Mouse (Mus musculus) heart, postnatal 25 days (tissue): ENCODE measurements around the gene Abhd14b. TPM values are rescaled to one million over a fixed set of nuclear protein-coding genes. Genes with fewer than 3 reads are reported as not detected.

ENCODE experiments used
- DNase-seq: peaks from one replicate; pipeline ENCODE4 v3.0.0; 2022; ENCODE audit warnings: low spot score
- intact Hi-C: fragments of 180-260 bp; cut with DNase I; formaldehyde crosslinking; loops from one replicate; pipeline ENCODE4 v1.15.1; 2025
- total RNA-seq, 2 experiments: library from RNA; stranded (reverse); gene quantifications; 2 replicates each; pipeline ENCODE4 v1.2.3; 2021

Gene Abhd14b
- total RNA-seq: 1 to 10 TPM; 6.3 to 6.7 TPM

DNA sequence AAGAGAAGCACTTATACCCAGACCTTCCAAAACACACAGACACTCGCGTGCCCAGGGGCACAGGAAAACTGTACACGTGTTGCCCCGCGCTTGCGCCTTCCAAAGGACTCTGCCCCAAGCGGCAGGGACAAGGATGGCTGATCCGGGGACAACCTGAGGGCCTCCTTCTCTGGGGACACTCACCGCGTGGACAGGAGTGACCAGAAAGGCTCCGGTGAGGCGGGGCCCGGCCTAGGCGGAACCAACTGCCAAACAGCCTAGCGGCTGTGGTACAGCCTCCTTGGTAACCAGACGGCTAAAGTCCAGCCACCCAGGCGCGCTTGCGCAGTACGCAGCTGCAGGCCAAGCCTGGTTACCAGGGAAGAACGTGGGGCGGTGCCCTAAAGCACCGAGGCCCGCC is at the start of gene Abhd14b, which contains the start of gene Abhd14a:
Gene Abhd14b (plus strand): TSS at position 112 of the 400 bp plus-strand sequence.
Gene Abhd14a (minus strand): TSS at position 331 of the 400 bp plus-strand sequence.
- peak; percentile 91 for DNase-seq
- intact Hi-C loops: loop anchor here (10.0 kb wide), 1 partner anchor 1053 kb away; the partner anchor contains the start of genes Aste1 and Nek11

DNA sequence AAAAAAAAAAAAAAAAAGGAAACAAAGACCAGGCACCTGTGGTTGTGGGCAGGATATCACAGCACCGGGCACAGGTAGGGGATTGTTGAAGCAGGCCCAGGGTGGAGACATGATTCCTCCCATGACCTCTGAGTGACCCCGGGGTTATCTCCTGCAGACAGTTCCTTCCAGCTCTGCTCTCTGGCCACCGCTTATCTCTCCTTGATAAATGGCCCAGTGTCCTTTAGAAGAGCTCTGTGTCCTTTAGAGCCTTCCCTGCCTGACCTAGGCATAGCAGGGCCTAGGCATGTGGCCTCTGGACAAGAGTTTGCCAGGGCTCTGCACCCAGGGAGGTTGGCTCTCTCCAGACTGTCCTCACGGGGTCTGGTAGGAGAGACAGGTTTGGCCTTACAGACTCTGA is 49.5 kb upstream of the Abhd14b start:
- no peak for DNase-seq
- intact Hi-C loops: no loop called here

DNA sequence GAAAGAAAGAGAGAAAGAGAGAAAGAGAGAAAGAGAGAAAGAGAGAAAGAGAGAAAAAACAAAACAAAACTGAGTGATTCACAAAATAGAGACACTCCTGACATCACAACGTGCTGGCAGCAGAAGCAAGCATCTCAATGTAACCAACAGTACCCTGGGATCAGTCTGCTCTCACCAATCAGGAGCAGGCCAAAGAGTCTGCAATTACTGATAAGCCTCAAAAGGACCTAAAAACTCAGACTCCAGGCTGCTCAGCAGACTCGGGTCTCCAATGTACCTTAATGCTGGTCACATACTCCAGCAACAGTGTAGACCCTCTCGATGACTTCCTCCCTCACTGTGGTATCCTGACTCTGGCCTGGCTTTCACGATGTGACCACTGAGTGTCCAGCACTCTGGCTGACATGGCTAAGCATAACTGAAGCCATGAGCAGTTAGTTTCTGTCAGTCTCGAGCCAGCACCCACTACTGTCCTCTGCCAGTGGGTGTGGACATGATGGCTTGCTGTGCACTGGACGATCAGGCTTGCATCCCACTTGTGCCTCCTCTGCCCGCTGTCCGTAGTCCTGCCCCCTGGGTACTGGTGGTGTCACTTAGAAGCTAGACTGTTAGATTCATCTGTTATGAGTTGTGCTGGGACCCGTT is 48.5 kb upstream of the Abhd14b start:
- intact Hi-C loops: no loop called here
- DNase-seq: no peak

DNA sequence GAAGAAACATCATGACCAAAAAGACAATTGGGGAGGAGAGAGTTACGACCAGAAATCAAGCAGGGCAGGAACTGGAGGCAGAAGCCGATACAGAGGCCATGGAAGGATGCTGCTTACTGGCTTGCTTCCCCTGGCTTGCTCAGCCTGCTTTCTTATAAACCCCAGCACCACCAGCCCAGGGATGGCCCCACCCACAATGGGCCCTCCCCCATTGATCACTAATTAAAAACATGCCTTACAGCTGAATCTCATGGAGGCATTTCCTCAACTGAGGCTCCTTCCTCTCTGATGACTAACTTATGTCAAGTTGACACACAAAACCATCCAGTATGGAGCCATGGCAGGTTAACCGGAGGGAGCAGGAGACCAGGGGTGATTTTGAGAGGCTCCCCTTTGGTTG is 47.5 kb upstream of the Abhd14b start:
- intact Hi-C loops: no loop called here
- DNase-seq: no peak

DNA sequence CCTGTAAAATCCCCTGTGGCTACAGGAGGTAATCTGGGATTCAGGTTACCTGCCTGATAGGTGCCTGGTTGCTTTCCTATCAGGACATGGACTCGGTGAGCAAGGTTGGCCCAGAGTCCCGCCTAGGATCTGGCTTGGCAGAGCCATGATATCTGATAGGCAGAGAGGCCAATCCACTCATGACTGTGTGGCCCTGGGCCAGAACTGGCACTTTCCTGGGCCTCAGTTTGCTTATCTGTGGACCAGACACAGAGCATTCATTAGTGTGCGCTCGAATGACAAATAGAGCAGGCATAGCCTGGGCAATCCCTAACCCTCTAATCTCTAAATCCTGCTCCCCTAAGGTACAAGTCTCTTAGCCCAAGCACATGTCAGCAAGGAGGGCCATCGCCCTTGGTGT is 45.1 kb upstream of the Abhd14b start:
- DNase-seq: no peak
- intact Hi-C loops: no loop called here

DNA sequence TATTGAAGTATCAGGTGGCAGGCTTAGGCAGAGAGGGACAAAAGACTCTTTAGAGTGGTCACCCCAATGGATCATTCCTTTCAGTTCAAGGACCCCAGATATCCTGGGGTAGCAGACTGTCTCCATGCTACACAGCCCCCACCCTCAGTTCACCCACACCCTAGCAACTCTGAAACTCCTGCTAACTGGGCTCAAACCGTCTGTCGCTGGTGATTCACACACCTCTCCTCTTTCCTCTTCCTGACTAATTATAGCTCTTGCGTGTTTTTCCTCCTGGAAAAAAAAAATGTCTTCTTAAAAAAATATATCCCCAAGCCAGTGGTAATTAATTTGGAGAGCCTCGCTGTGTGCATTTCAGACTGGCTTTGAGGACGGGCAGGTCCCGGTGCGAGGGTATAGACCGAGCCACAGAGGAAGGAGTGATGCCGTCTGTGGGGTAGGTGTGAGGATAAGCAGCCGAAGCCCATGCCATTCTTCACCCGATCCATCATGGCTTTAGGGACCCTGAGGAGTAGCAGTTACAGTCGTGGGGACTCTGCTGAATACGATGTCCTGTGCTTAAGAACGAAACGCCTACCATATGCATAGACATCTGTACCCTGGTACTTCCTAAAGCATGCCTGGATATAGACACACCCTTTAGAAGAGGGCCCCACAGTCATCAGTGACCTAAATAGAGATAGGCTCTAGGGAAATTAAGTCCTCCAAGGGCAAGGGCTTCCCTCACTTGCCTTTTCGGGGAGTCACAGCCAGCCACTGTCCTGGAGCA is 44.5 kb upstream of the Abhd14b start:
- intact Hi-C loops: no loop called here
- DNase-seq: no peak

DNA sequence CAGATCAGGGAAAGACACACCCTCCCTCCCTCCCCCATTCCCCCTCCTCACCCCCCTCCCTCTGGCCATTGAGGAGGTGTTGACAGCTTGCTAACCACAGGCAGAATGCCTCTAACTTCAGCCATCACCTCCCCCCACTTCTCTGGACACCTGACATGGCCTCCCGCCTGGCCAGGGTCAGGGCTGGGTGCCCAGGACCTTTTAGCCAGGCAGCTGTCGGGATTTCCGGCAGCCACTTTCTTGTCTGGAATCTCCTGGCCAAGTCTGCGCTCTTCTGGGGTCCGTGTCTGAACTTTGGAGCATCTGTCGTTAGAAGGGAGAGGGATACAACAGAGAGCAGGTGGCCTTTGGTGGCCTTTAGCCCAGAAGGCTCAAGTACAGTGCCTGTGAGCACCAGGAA is 42.0 kb upstream of the Abhd14b start:
- intact Hi-C loops: no loop called here
- peak; percentile 54 for DNase-seq

DNA sequence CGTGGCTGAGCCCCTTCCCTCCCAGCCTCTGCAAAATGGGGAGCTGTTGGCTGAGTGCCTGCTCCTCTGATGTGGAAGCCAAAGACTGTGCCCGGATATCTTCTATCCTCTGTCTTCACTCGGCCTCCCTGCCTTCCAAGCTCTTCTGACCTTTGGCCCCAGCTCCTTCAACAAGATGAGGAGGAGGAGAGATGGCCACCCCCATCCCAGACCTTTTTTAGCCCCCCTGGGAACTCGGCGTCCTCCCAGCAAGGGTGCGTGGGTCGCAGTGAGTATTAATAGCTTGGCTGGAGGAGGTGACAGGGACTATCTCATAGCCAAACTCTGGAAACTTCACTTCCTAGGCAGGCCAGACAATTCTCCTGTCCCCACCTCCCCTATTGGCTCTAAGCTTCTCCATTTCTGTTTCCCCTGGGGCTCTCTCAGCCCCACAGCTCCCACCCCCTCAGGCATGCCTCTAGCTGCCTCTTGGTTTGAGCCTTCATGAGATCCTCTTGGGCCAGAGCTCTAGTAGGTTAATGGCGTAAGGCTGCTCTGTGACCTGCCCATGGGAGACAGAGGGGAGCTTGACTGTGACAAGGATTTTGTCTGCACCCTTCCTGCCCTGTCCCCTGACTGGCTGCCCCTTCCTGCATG is 40.7 kb upstream of the Abhd14b start:
- peak; percentile 60 for DNase-seq
- intact Hi-C loops: loop anchor here (2.0 kb wide), 1 partner anchor 38 kb away; the partner anchor contains the start of gene Dusp7

DNA sequence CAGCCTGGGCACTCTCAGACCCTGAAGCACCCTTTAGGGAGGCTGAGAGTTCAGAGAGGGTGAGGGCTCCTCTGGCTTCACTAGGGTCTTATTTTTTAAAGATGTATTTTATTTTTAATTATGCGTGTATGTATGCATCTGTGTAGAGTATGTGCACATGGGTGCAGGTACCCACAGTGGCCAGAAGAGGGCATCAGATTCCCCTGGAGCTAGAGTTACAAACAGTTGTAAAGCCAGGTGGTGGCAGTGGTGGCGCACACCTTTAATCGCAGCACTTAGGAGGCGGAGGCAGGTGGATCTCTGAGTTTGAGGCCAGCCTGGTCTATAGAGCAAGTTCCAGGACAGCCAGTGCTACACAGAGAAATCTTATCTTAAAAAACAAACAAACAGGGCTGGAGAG is 38.2 kb upstream of the Abhd14b start:
- no peak for DNase-seq
- intact Hi-C loops: no loop called here

DNA sequence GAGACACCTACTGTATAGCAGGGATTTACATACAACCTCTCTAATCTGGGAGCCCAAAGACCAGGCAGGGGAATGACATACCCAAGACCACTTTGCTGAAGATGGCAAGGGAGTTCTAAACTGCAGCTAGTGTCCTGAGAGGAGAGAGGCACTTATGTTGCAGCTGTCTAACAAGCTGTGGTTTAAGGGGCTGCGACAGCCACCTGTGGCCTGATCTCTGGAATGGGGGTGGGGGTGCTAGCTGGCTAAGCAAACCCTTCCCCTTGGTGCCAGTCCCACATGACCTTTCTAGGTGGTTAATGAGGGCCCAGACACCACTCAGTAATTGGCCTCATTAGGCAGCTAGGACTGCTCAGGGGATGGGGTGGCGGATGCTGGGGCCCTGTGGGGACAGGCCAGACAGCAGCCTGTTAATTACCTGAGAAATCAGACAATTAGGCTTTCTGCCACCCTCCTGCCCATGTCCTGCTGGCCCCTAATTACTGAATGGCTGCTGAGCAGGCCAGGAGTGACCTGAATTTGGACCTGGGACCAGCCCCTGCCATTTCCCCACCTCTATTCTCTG is 37.1 kb upstream of the Abhd14b start:
- intact Hi-C loops: no loop called here
- DNase-seq: no peak

DNA sequence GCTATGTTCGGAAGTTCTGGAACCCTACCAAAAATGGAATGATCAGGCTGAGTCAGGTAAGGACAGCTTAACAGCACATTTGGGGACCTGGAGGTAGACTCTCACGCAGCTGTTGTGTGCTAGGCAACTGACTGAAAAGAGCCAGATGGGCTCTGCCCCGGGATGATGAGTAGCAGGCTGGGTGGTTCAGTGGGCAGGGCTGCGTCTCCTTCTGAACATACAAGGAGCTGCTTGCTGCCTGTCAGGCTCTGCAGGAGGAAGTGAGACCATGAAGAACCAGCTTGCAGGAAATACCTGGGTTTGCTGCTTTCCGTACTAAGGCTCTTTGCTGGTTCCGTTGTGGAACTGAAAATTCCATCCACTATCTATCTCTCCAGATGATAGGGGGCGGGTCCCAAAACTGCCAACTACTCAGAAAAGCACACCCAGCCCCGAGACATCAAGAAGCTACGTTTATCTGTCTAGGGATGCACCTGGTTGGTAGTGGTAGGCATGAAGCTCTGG is 36.1 kb upstream of the Abhd14b start:
- intact Hi-C loops: no loop called here
- no peak for DNase-seq

DNA sequence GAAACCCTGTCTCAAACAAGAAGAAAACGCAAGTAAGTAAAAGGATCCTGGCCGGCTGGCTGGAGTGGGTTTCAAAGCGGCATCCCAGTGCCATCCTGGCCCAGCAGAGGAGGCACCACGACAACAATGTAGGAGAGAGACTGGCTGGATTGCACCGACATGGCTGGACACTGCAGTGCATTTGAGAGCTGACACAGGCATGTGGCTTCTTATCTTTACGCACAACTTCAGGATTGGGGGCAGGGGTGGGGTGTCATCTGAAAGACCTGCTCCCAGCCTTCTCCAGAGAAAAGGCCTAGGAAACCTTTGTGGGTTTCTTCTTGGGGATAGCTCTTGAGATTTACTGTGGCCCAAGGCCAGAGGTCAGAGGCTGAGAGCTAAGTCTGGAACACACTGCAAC is 35.5 kb upstream of the Abhd14b start:
- no peak for DNase-seq
- intact Hi-C loops: no loop called here

DNA sequence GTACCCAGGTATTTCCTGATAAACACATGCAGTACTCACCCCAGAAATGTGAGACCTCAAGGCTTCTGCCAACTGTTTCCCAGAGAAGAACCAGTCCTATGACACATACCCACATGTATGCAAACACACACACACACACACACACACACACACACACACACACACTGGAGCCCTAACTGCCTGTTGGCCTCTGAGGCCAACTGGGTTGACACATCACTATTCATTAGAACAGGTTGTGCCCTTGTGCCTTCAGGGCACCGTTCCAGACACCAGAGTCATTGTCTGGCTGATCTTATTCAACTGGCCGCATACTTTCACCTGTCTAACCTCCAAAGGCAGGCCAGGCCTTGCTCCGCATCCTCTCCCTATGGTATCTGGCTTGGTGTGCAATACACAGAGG is 35.0 kb upstream of the Abhd14b start:
- DNase-seq: no peak
- intact Hi-C loops: no loop called here

DNA sequence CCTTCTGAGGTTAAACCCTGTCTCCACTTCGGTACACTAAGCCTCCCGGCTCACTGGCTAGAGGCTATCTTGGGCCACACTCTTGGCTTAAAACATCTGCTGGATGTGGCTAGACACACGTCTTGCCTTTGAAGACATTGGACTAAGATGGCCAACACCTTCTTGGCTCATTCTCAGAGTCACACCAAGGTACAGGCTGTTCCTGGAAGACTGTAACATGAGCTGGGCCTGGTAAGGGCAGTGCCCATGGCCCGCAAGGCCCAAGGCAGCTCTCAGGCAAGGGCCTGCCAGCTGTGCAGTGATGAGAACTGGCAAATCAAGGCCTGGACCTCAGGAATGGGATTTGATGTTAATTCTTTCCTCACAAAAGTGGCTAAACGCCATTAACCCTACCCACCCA is 33.7 kb upstream of the Abhd14b start:
- intact Hi-C loops: no loop called here

DNA sequence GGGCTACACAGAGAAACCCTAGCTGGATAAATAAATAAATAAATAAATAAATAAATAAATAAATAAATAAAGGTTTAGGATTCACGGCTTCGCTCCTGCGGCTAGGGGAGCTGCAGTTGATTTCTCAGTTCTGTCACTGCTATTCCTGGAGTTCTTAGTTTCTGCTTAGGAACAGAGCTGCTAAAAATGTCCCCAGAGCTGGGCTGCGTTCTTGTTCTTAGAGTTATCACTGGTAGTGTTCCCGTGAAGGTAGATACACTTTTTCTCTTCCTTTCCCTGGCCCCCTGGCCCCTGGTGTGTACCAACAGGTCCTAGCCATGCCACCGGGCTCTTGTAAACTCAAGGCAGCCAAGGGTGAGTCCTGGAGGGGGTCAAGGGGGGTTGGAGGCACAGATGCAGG is 30.4 kb upstream of the Abhd14b start:
- intact Hi-C loops: no loop called here
- DNase-seq: no peak

More for the DNA sequence above, 33.7 kb upstream of the Abhd14b start:
- DNase-seq: no peak

DNA sequence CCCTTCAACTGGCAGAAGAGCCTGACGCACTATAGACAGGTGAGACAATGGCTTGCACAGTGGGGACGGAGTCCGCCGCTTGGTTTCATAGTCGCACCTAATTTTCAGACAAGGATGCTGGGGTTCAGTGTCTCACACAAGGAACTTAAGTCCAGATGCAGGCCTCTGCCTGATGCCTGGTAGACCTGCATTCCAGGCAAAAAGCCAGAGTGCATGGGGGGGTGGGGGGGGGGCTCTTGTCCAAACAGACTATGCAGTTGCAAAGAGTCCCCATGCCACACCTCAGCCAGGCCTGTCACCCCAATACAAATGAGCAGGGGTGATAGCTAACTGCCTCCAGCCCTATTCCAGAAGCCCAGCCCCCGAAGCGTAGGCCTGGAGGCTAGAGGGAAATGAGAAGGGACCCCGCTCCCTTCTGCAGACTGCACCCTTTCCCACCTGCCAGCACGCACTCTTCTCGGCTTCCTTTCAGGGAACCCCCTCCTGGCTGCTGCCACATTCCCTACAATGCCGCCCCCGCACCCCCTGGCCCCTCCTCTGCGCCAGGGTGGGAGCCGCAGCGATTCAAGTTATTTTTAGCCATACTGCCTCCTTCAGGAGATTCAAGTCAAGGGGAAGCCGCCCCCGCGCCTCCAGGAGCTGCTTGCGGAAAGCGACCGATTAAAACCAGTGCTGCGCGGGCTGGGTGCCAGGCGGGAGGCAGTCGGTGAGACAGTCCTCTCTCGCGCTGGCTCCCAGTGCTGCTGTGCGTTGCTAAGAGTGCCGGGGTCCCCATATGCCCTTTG is 29.2 kb upstream of the Abhd14b start:
- DNase-seq: peak; percentile 75
- intact Hi-C loops: loop anchor here (1.0 kb wide), 1 partner anchor 47 kb away; no protein-coding TSS in a partner anchor

DNA sequence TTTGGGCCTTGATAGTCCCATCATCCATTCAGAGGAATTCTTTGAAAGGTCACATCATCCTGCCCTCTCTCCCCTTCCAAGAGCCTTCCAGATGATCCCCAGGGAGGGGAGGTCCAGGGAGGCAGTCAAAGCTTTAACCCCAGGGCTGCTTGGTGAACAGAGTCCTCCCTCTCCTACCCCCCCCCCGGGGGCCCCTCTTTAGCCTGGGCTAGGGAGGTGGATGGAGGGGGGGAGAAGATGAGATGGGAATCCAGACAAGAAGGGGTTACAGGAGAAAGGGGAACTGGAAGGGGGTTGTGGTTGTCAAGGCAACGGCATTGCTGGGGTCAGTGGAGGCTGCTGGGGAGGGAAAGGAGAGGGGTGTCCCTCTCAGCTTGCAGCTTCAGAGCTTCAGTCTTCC is 26.7 kb upstream of the Abhd14b start:
- DNase-seq: no peak
- intact Hi-C loops: loop anchor here (1.0 kb wide), 3 partner anchors 69 to 131 kb away; no protein-coding TSS in a partner anchor

DNA sequence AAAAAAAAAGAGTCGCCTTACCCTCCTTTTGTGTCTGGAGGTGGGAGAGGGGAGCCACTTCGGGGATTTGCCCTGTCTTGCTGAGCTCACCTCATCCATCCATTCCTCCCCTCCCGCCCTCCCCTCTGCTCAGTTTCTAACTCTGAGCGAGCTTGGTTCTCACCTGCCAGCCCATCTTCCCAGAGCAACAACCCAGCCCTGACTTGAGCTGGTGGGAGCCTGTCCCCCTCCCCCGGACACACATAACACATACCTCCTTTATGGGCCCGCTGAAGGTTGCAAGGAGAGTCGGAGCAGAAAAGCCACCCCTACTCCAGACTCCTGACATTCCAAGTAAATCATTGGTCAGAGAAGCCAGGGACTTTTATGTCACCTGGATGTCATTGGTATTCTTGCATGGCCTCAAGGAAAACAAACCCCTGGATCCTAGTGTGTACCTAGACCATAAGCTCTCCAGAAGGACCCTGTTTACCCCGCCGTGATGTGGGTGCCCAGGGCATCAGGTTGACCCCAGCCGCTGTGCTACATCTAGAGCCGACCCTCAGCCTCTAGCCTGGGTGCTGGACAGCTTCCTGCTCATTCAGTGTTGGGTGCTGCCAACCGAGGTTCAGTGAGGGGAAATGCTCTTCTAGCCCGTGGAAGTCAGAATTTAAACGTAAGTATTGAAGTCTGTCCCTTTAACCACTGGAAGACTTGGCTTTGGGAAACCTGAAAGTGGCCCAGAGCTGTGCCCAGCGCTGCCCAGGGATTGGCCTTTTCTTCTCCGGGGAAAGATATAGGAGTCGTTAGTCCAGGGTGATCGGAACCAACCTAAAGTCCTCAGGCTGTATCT is 26.0 kb upstream of the Abhd14b start:
- intact Hi-C loops: loop anchor here (1.0 kb wide), 3 partner anchors 70 to 132 kb away; no protein-coding TSS in a partner anchor

DNA sequence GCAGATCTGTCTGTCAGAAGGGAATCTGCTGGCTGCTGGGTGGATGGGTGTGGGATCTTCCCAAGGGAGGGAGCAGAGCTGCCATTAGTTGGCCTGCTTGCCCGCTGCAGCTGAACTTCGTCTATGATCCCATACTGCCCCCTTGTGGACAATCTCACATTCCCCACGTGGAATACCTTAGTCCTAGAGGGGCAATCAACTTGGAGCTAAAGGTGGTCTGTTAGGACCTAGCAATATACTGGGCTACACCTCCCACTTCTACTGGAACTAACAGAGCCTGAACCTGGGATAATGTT is 25.4 kb upstream of the Abhd14b start:
- DNase-seq: peak; percentile 72
- intact Hi-C loops: loop anchor here (1.0 kb wide), 3 partner anchors 71 to 133 kb away; no protein-coding TSS in a partner anchor

More for the DNA sequence above, 26.0 kb upstream of the Abhd14b start:
- DNase-seq: no peak
